Mouse (Mus musculus) thymus, postnatal 10 days (tissue): ENCODE results near the gene Isg20l2.
A peak's percentile ranks its signal among the peaks of the same experiment; 100 is the strongest.

Experiments
- DNase-seq, 2 experiments: peaks; one replicate each; pipeline ENCODE4 v3.0.0; 2021; ENCODE audit warnings: low spot score in 2 of 2

Gene Isg20l2

GRCm38 (mm10) chr3:87910573-87911141 is 19.5 kb upstream of the Isg20l2 start:
- peak in 1 of 2 experiments; percentile 18 for DNase-seq

GRCm38 (mm10) chr3:87913491-87913890 is 16.6 kb upstream of the Isg20l2 start:
- no peak for DNase-seq

- DNase-seq = no peak
Observed at GRCm38 (mm10) chr3:87913891-87914290, 16.2 kb upstream of the Isg20l2 start.

- no peak for DNase-seq
Observed at GRCm38 (mm10) chr3:87916990-87917389, 13.1 kb upstream of the Isg20l2 start.

GRCm38 (mm10) chr3:87918551-87918950 is 11.6 kb upstream of the Isg20l2 start:
- no peak for DNase-seq

- peak; percentile 37 to 38 for DNase-seq
Observed at GRCm38 (mm10) chr3:87919336-87920108, 10.6 kb upstream of the Isg20l2 start, which contains the start of gene Mrpl24. Mrpl24 (plus strand) TSS chr3:87919506.

GRCm38 (mm10) chr3:87920270-87920943 is 9.7 kb upstream of the Isg20l2 start:
- no peak for DNase-seq

- no peak for DNase-seq
Observed at GRCm38 (mm10) chr3:87924996-87925395, 5.1 kb upstream of the Isg20l2 start.

- no peak for DNase-seq
Observed at GRCm38 (mm10) chr3:87927452-87927851, 2.7 kb upstream of the Isg20l2 start.

- no peak for DNase-seq
Observed at GRCm38 (mm10) chr3:87929341-87930077, 605 bp upstream of the Isg20l2 start.

- no peak for DNase-seq
Observed at GRCm38 (mm10) chr3:87934026-87934425, 3.9 kb downstream of the Isg20l2 start.

GRCm38 (mm10) chr3:87934501-87934900 is 4.4 kb downstream of the Isg20l2 start:
- no peak for DNase-seq

GRCm38 (mm10) chr3:87935201-87935600 is 5.1 kb downstream of the Isg20l2 start:
- no peak for DNase-seq

- peak in 1 of 2 experiments; percentile 80 for DNase-seq
Observed at GRCm38 (mm10) chr3:87935776-87936175, 5.7 kb downstream of the Isg20l2 start.

GRCm38 (mm10) chr3:87940611-87941010 is 10.5 kb downstream of the Isg20l2 start:
- no peak for DNase-seq

GRCm38 (mm10) chr3:87942471-87942870 is 12.4 kb downstream of the Isg20l2 start:
- no peak for DNase-seq

- DNase-seq = no peak
Observed at GRCm38 (mm10) chr3:87943586-87943985, 13.5 kb downstream of the Isg20l2 start.

- no peak for DNase-seq
Observed at GRCm38 (mm10) chr3:87944838-87945600, 14.9 kb downstream of the Isg20l2 start.

- DNase-seq = no peak
Observed at GRCm38 (mm10) chr3:87945781-87946540, 15.8 kb downstream of the Isg20l2 start.

GRCm38 (mm10) chr3:87946541-87946860 is 16.4 kb downstream of the Isg20l2 start:
- no peak for DNase-seq
